Mouse (Mus musculus) hindbrain, embryonic 16.5 days (tissue): ENCODE measurements around the gene Ube2l3. TPM values are rescaled to one million over a fixed set of nuclear protein-coding genes. Genes with fewer than 3 reads are reported as not detected.
"Not testable (repeated sequence)": the region's sequence is repeated elsewhere in the genome, so short reads cannot be mapped to it uniquely, and the experiment has no call there.

Source experiments
- ATAC-seq: fragments of 200-750 bp; cut with Nextera tagmentation; 2 replicates; pipeline ENCODE4 v1.8.0; 2017; ENCODE audit warnings: moderate TSS enrichment, moderate library complexity
- H3K27ac ChIP-seq: fragments of 300-500 bp; sonication (generic); 2 replicates; pipeline ENCODE4 v1.5.1; 2014; ENCODE audit warnings: low read depth, mild to moderate bottlenecking, control low read depth, low read length, moderate library complexity
- H3K27me3 ChIP-seq: fragments of 300-500 bp; sonication (generic); replicated peaks from 2 replicates; pipeline ENCODE4 v1.6.1; 2014; ENCODE audit warnings: low read length; ENCODE audit not compliant: control insufficient read depth, insufficient read depth
- H3K36me3 ChIP-seq: fragments of 300-500 bp; sonication (generic); 2 replicates; pipeline ENCODE4 v1.6.1; 2014; ENCODE audit warnings: mild to moderate bottlenecking, low read length, moderate library complexity, mixed read lengths; ENCODE audit not compliant: control insufficient read depth, insufficient read depth
- H3K4me1 ChIP-seq: fragments of 300-500 bp; sonication (generic); 2 replicates; pipeline ENCODE4 v1.6.1; 2014; ENCODE audit warnings: low read depth, low read length; ENCODE audit not compliant: control insufficient read depth, insufficient read depth
- H3K4me2 ChIP-seq: fragments of 300-500 bp; sonication (generic); 2 replicates; pipeline ENCODE4 v1.6.1; 2014; ENCODE audit warnings: mild to moderate bottlenecking, low read length, control low read depth, moderate library complexity
- H3K4me3 ChIP-seq: fragments of 300-500 bp; sonication (generic); 2 replicates; pipeline ENCODE4 v1.5.1; 2014; ENCODE audit warnings: mild to moderate bottlenecking, low read length, control low read depth, moderate library complexity
- H3K9ac ChIP-seq: fragments of 300-500 bp; sonication (generic); 2 replicates; pipeline ENCODE4 v1.6.1; 2014; ENCODE audit warnings: low read depth, mild to moderate bottlenecking, control low read depth, low read length, moderate library complexity
- H3K9me3 ChIP-seq: fragments of 300-500 bp; sonication (generic); 2 replicates; pipeline ENCODE4 v1.6.1; 2014; ENCODE audit warnings: mild to moderate bottlenecking, low read length, moderate library complexity; ENCODE audit not compliant: control insufficient read depth
- WGBS: fragments of 180-500 bp; shearing (Covaris S2); extraction: QIAGEN DNeasy Blood & Tissue Kit; methylation state at CpG from one replicate; pipeline ENCODE4 v1.1.7; 2014; 5-methylcytosine and 5-hydroxymethylcytosine counted together
- polyA plus RNA-seq: library from polyadenylated mRNA; unstranded; fragments of >200 nt; fragmentation: Nextera tagmentation; extraction: Ambion mirVana; gene quantifications from 2 replicates; pipeline ENCODE4 v1.2.1, GENCODE M21; 2015

The Ube2l3 gene
- polyA plus RNA-seq, 1 experiment from 2014 or later = 294 TPM

DNA sequence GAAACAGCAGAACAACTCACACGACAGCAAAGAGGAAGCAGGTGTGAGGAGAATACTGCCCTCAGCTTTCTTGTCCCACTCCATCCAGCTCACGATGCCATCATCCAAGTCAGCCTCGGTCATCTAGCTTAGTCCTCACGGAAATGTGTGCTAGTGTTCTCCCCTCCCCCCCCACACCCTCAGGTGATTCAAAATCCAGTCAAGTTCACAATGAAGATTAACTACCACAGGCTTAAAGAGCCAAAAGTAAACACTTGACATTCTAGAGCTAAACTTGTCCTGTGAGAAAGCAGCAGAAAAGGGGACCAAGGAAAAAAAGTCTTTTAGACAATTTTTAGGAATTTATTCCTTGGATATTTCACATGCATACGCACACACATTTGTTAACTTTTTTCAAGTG, 34.4 kb downstream of the Ube2l3 start:
- 90% methylated on average over 5 of the region's 5 CpGs for WGBS
- H3K9me3 ChIP-seq = no peaks in the 10 kb centered on the region
- H3K4me3 ChIP-seq = no peak overlapping the region
- H3K4me2 ChIP-seq = no peak overlapping the region
- H3K4me1 ChIP-seq = no peaks in the 10 kb centered on the region
- peaks cover 11% of the 10 kb centered on the region; the same call in 1 of the 2 replicates for H3K36me3 ChIP-seq
- H3K27me3 ChIP-seq = no peaks in the 10 kb centered on the region
- no peak overlapping the region for H3K27ac ChIP-seq
- ATAC-seq = no peak
- H3K9ac ChIP-seq = no peak overlapping the region

DNA sequence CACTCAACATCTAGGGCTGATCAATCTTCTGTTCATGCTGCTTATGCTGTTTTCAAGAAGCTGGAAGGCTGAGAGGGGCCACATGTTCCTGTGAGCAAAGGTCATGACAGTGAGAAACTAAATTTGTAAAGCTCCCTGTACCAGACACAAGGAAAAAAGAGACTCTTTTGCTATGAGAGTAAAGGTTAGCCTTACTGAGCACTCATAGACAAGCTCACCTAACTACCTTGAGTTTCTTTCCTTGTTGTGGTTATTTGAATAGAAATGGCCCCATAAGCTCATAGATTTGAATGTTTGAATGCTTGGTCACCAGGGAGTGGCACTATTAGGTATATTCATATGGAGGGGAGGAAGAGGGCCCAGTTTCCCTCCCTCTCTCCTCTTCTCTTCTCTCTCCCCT, 35.3 kb downstream of the Ube2l3 start:
- Histone ChIP-seq H3K9ac (no peak overlapping the region), H3K27me3 (no peaks in the 10 kb centered on the region), H3K27ac (no peak overlapping the region), H3K9me3 (no peaks in the 10 kb centered on the region), H3K4me3 (no peak overlapping the region), H3K36me3 (peaks cover 6% of the 10 kb centered on the region; the same call in 1 of the 2 replicates), H3K4me1 (no peaks in the 10 kb centered on the region), H3K4me2 (no peak overlapping the region)
- ATAC-seq = no peak

DNA sequence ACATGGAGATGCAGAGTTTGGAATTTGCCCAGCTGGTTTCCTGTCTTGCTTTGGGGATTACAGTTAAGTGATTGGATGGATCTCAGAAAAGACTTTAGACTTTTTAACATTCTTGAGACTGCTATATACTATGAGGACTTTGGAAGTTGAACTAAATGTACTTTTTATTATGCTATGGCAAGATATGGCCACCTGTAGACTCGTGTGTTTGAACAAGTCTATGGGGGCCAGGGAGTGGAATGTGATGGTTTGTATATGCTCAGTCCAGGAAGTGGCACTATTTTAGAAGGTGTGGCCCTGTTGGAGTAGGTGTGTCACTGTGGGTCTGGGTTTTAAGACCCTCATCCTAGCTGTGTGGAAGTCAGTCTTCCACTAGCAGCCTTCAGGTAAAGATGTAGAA, 37.0 kb downstream of the Ube2l3 start:
- not testable (repeated sequence) for H3K27ac ChIP-seq, H3K27me3 ChIP-seq, H3K36me3 ChIP-seq, H3K9ac ChIP-seq, H3K4me3 ChIP-seq, H3K4me1 ChIP-seq, H3K4me2 ChIP-seq, H3K9me3 ChIP-seq, ATAC-seq
- 89% methylated on average over 1 of the region's 1 CpGs for WGBS

DNA sequence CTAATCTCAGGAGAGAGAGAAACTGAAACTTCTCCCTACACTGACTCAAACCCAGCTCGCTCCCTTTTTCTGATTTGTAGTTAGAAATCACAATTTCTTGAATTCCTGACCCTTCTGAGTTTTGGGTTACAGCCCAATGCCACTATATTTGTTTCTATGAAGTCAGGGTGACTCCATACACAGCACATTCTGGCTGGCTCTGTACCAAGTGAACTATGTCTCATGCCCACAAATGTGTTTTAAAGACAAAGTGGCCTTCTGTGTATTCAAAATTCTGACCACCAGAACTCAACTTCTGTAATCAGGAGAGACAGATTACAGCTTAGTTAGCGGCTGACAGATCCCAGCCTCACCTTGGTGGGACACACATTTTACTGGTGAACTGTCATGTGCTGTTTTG, 48.1 kb downstream of the Ube2l3 start:
- ATAC-seq = no peak
- Histone ChIP-seq H3K27ac (no peak overlapping the region), H3K27me3 (no peaks in the 10 kb centered on the region), H3K4me3 (no peak overlapping the region), H3K9me3 (no peaks in the 10 kb centered on the region), H3K36me3 (peaks cover 4% of the 10 kb centered on the region; the same call in 1 of the 2 replicates), H3K9ac (no peak overlapping the region), H3K4me2 (no peak overlapping the region), H3K4me1 (no peaks in the 10 kb centered on the region)
- WGBS = 98% methylated on average over 2 of the region's 2 CpGs

DNA sequence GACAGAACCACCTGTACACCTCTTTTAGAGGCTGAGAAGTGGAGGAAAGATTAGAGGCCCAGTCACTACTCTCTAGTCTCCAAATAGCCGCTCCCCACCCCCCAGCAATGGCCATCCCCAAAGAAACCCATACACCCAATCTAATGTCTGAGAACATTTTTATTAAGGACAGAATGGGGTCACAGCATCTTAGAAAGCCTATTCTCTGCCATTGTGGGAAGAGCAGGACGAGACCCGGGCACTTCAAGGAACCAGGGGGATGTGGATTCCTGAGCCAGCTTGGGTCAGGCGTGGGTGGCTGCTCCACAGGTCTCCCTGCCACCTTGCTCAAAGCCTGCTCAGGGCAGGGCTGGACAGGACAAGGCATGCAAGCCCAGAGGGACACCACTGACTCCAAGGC, 50.6 kb downstream of the Ube2l3 start:
- Histone ChIP-seq H3K4me2 (no peak overlapping the region), H3K27ac (peak overlapping the region; percentile 18; the same call in 1 of the 2 replicates), H3K4me1 (peaks cover 10% of the 10 kb centered on the region), H3K9me3 (no peaks in the 10 kb centered on the region), H3K36me3 (peaks cover 4% of the 10 kb centered on the region; the same call in 1 of the 2 replicates), H3K9ac (no peak overlapping the region), H3K27me3 (no peaks in the 10 kb centered on the region), H3K4me3 (no peak overlapping the region)
- WGBS = 95% methylated on average over 4 of the region's 4 CpGs
- no peak for ATAC-seq

DNA sequence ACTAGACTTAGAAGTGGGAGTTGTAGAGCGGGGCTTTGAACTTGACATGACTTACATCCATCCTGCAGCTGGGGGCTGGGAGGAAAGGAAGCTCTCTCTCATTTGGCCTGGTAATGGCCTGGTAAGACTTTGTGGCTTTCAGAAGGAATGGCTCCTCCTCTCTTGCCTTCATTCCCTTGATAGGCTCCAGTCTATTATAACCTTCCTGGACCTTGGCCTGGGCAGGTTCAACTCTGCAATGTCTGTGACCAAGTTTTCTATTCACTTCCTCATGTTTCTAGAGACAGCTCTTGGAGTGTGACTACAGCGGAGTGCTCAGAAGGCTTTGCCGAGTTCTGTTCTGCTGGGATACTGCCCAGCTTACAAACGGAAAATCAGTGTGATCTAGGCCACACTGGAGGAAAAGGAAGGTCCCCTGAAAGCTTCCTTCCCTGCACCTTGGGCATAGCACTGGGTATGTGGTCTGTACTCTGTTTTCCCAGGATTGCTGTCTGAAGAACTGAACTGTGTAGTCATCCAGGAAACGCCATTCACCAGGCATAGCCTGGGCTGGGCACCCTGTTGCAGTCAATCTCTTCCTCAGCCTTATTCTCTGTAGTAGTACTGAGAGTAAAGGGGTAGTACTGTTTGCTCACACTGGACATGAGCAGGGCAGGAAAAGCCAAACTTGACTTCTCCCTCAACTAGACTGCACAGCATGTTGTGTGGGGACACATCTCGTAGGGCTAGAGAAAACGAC, 51.8 kb downstream of the Ube2l3 start:
- Histone ChIP-seq H3K27me3 (no peaks in the 10 kb centered on the region), H3K4me2 (no peak overlapping the region), H3K9ac (no peak overlapping the region), H3K4me1 (peaks cover 10% of the 10 kb centered on the region), H3K4me3 (no peak overlapping the region), H3K27ac (no peak overlapping the region), H3K36me3 (peaks cover 4% of the 10 kb centered on the region; the same call in 1 of the 2 replicates), H3K9me3 (no peaks in the 10 kb centered on the region)
- WGBS = 87% methylated on average over 7 of the region's 7 CpGs
- ATAC-seq = no peak

DNA sequence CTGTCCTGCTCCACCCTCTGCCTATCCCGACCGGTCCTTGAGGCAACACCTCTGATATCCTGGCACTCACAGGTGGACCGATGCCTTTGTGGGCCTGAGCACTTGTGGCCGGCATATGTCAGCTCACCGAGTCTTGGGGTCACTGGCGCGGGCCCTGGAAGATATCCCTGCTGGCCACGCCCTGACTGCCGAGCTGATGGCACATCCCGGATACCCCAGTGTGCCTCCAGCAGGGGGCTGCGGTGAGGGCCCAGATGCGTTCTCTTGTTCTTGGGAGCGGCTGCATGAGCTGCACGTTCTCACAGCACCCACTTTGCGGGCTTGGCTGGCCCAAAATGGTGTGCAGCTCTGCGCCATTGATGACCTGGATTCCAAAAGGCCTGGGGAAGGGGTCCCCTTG, 54.4 kb downstream of the Ube2l3 start:
- peak overlapping the region; percentile 60 for H3K4me2 ChIP-seq
- H3K27ac ChIP-seq = no peak overlapping the region; the same call in 1 of the 2 replicates
- H3K36me3 ChIP-seq = peaks cover 4% of the 10 kb centered on the region; the same call in 1 of the 2 replicates
- peaks cover 10% of the 10 kb centered on the region for H3K4me1 ChIP-seq
- peak; percentile 19 for ATAC-seq
- H3K27me3 ChIP-seq = no peaks in the 10 kb centered on the region
- H3K9me3 ChIP-seq = no peaks in the 10 kb centered on the region
- H3K4me3 ChIP-seq = peak overlapping the region; percentile 73
- WGBS = 10% methylated on average over 16 of the region's 16 CpGs
- peak overlapping the region; percentile 76 for H3K9ac ChIP-seq

DNA sequence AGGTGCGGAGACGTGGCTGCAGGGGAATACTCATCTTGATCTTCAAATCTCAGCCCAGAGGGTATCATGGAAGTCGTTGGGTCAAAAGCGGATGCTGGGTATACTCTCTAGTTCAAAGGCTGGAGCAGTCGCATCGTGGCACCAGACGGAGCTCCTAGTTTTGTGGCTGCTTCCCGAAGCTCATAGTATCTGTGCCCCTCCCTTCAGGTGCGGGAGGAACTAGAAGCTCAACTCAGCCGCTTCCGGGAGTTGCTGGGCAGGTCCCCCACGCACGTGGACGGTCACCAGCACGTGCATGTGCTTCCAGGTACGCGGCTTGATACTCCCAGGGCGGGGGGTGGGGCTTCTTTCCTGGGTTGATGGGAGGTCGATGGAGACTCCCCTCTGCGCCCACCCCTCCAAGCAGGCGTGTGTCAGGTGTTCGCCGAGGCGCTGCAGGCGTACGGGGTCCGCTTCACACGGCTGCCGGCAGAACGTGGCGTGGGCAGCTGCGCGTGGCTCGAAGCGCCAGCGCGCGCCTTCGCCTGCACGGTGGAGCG, 55.0 kb downstream of the Ube2l3 start:
- H3K4me2 ChIP-seq = peak overlapping the region; percentile 60
- H3K4me3 ChIP-seq = peak overlapping the region; percentile 73
- 0 out of 2 replicates have a peak, but pooled peaks cover 4% of the 10 kb centered on the region for H3K36me3 ChIP-seq
- H3K9ac ChIP-seq = peak overlapping the region; percentile 76
- WGBS = under 1% methylated on average over 38 of the region's 41 CpGs
- H3K27me3 ChIP-seq = no peaks in the 10 kb centered on the region
- peak overlapping the region; percentile 81 for H3K27ac ChIP-seq
- no peaks in the 10 kb centered on the region for H3K9me3 ChIP-seq
- peaks cover 10% of the 10 kb centered on the region for H3K4me1 ChIP-seq
- ATAC-seq = peak; percentile 60

DNA sequence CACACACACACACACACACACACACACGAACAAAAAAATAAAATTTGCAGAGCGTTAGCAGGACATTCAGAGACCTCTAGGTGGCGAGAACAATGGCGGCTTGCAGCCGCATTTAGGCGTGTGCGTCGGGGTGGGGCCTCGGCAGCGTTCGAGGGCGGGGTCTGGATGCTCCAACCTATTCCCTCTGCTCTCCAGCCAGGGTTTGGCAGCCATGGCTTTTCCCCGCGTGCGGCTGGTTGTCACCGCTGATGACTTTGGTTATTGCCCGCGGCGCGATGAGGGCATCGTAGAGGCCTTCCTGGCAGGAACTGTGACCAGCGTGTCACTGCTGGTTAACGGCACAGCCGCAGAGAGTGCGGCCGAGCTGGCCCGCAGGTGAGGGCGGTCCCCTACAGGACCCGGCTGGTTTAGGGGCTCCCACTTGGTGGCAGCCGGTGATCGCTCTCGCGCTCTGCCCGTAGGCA, 55.6 kb downstream of the Ube2l3 start, which contains the start of gene Ccdc116:
Gene Ccdc116 (minus strand): TSS at position 458 of the 464 bp plus-strand sequence.
- ATAC-seq = peak; percentile 85
- no peaks in the 10 kb centered on the region for H3K36me3 ChIP-seq
- H3K9me3 ChIP-seq = no peaks in the 10 kb centered on the region
- peak within 1 kb of the TSS; percentile 60 for H3K4me2 ChIP-seq
- H3K4me1 ChIP-seq = peaks cover 10% of the 10 kb centered on the region
- peak within 1 kb of the TSS; percentile 73 for H3K4me3 ChIP-seq
- peak within 1 kb of the TSS; percentile 76 for H3K9ac ChIP-seq
- under 1% methylated on average over 34 of the region's 34 CpGs for WGBS
- H3K27me3 ChIP-seq = no peaks in the 10 kb centered on the region
- H3K27ac ChIP-seq = peak within 1 kb of the TSS; percentile 81
